Mouse (Mus musculus) erythroblast, embryonic 14.5 days (primary cell): ENCODE measurements around the gene Lztfl1.

Experiments
- GATA1 ChIP-seq: IDR thresholded peaks from 2 replicates; pipeline ENCODE4 v1.6.1; 2012; ENCODE audit warnings: low read length, inconsistent platforms, mixed read lengths
- TAL1 ChIP-seq: IDR thresholded peaks from 3 replicates; pipeline ENCODE4 v1.6.1; 2012; ENCODE audit warnings: low read length, inconsistent platforms, mixed read lengths

- TF ChIP-seq TAL1 (no peak), GATA1 (no peak)
Observed at GRCm38 (mm10) chr9:123717186-123718008, at the start of gene Lztfl1.
